Mouse (Mus musculus): ENCODE measurements around the gene Papss1. TPM values are rescaled to one million over a fixed set of nuclear protein-coding genes. Genes with fewer than 3 reads are reported as not detected.
"Not testable (repeated sequence)": the region's sequence is repeated elsewhere in the genome, so short reads cannot be mapped to it uniquely, and the experiment has no call there.

The Papss1 gene
- total RNA-seq (2017): 15.6 and 15.7 TPM in 2 replicates

- peak; percentile 98 for ATAC-seq (ENCODE audit: extremely low read depth, insufficient number of reproducible peaks, low FRiP score, poor library complexity, severe bottlenecking)
Measured at GRCm38 (mm10) chr3:131564430-131565256, at the start of gene Papss1. TSS of gene Papss1 (plus strand) at chr3:131564768.

GRCm38 (mm10) chr3:131516332-131516999 lies 48.1 kb upstream of the Papss1 start:
- ATAC-seq (ENCODE audit: extremely low read depth, insufficient number of reproducible peaks, low FRiP score, poor library complexity, severe bottlenecking): no peak

- ATAC-seq (ENCODE audit: extremely low read depth, insufficient number of reproducible peaks, low FRiP score, poor library complexity, severe bottlenecking): no peak
Measured at GRCm38 (mm10) chr3:131517756-131518155, 46.8 kb upstream of the Papss1 start.

GRCm38 (mm10) chr3:131521206-131521605 lies 43.4 kb upstream of the Papss1 start:
- no peak for ATAC-seq (ENCODE audit: extremely low read depth, insufficient number of reproducible peaks, low FRiP score, poor library complexity, severe bottlenecking)

- no peak for ATAC-seq (ENCODE audit: extremely low read depth, insufficient number of reproducible peaks, low FRiP score, poor library complexity, severe bottlenecking)
Measured at GRCm38 (mm10) chr3:131522243-131522642, 42.3 kb upstream of the Papss1 start.

- ATAC-seq (ENCODE audit: extremely low read depth, insufficient number of reproducible peaks, low FRiP score, poor library complexity, severe bottlenecking): no peak
Measured at GRCm38 (mm10) chr3:131523749-131524148, 40.8 kb upstream of the Papss1 start.

- no peak for ATAC-seq (ENCODE audit: extremely low read depth, insufficient number of reproducible peaks, low FRiP score, poor library complexity, severe bottlenecking)
Measured at GRCm38 (mm10) chr3:131524210-131524609, 40.4 kb upstream of the Papss1 start.

- no peak for ATAC-seq (ENCODE audit: extremely low read depth, insufficient number of reproducible peaks, low FRiP score, poor library complexity, severe bottlenecking)
Measured at GRCm38 (mm10) chr3:131524779-131525178, 39.8 kb upstream of the Papss1 start.

GRCm38 (mm10) chr3:131525229-131525628 lies 39.3 kb upstream of the Papss1 start:
- ATAC-seq (ENCODE audit: extremely low read depth, insufficient number of reproducible peaks, low FRiP score, poor library complexity, severe bottlenecking): no peak

GRCm38 (mm10) chr3:131541244-131541942 lies 23.2 kb upstream of the Papss1 start:
- ATAC-seq (ENCODE audit: extremely low read depth, insufficient number of reproducible peaks, low FRiP score, poor library complexity, severe bottlenecking): no peak

GRCm38 (mm10) chr3:131547562-131547961 lies 17.0 kb upstream of the Papss1 start:
- not testable (repeated sequence) for ATAC-seq (ENCODE audit: extremely low read depth, insufficient number of reproducible peaks, low FRiP score, poor library complexity, severe bottlenecking)

GRCm38 (mm10) chr3:131550046-131550445 lies 14.5 kb upstream of the Papss1 start:
- no peak for ATAC-seq (ENCODE audit: extremely low read depth, insufficient number of reproducible peaks, low FRiP score, poor library complexity, severe bottlenecking)

GRCm38 (mm10) chr3:131552349-131553254 lies 12.0 kb upstream of the Papss1 start:
- ATAC-seq (ENCODE audit: extremely low read depth, insufficient number of reproducible peaks, low FRiP score, poor library complexity, severe bottlenecking): peak; percentile 76; the same call in 1 of the 2 replicates

GRCm38 (mm10) chr3:131555771-131556170 lies 8.8 kb upstream of the Papss1 start:
- no peak for ATAC-seq (ENCODE audit: extremely low read depth, insufficient number of reproducible peaks, low FRiP score, poor library complexity, severe bottlenecking)

GRCm38 (mm10) chr3:131561591-131561990 lies 3.0 kb upstream of the Papss1 start:
- no peak for ATAC-seq (ENCODE audit: extremely low read depth, insufficient number of reproducible peaks, low FRiP score, poor library complexity, severe bottlenecking)

- ATAC-seq (ENCODE audit: extremely low read depth, insufficient number of reproducible peaks, low FRiP score, poor library complexity, severe bottlenecking): no peak
Measured at GRCm38 (mm10) chr3:131565257-131565610, 666 bp downstream of the Papss1 start.

GRCm38 (mm10) chr3:131566281-131566680 lies 1.7 kb downstream of the Papss1 start:
- ATAC-seq (ENCODE audit: extremely low read depth, insufficient number of reproducible peaks, low FRiP score, poor library complexity, severe bottlenecking): no peak

- ATAC-seq (ENCODE audit: extremely low read depth, insufficient number of reproducible peaks, low FRiP score, poor library complexity, severe bottlenecking): no peak
Measured at GRCm38 (mm10) chr3:131570506-131570905, 5.9 kb downstream of the Papss1 start.

GRCm38 (mm10) chr3:131573555-131573954 lies 9.0 kb downstream of the Papss1 start:
- ATAC-seq (ENCODE audit: extremely low read depth, insufficient number of reproducible peaks, low FRiP score, poor library complexity, severe bottlenecking): no peak
